Mouse (Mus musculus) megakaryocyte, embryonic 14.5 days (primary cell): ENCODE results near the gene Ptpn6.

ENCODE experiments used
- FLI1 ChIP-seq: IDR thresholded peaks from 2 replicates; pipeline ENCODE4 v1.6.1; 2012; ENCODE audit warnings: low read length, inconsistent platforms, mixed read lengths
- GATA1 ChIP-seq: IDR thresholded peaks from 3 replicates; pipeline ENCODE4 v1.6.1; 2012; ENCODE audit warnings: mixed read lengths, low read length, inconsistent platforms, borderline replicate concordance

DNA sequence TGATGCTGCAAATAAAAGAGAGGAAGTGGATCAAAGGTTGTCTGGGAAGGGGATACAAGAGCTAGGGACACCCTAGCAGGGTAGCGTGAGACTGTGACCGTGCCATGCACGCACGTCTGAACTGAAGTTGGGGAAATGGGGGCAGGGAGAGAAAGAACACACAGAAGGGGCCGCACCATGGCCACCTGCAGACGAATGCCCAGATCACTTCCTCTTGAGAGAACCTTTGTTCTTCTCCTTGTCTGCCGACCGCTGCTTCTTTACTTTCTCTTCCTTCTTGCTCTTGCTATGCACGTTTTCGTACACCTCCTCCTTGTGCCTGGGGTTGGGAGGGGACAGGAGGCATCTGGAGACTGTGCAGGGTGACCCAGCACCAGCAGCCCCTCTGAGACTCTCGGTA is 17.6 kb downstream of the Ptpn6 start:
- TF ChIP-seq GATA1 (no peak), FLI1 (no peak)
